Mouse (Mus musculus): ENCODE measurements around the gene Gmeb1. TPM values are rescaled to one million over a fixed set of nuclear protein-coding genes. Genes with fewer than 3 reads are reported as not detected.
A peak's percentile ranks its signal among the peaks of the same experiment; 100 is the strongest.
"Not testable (repeated sequence)": the region's sequence is repeated elsewhere in the genome, so short reads cannot be mapped to it uniquely, and the experiment has no call there.

Gene Gmeb1
- 10 to 100 TPM; 18.9 to 24.7 (median 20.2) TPM for total RNA-seq (2022)

- DNase-seq (ENCODE audit: low spot score in 2 of 2), result peak; percentile 56 to 67
These were observed at the start of gene Gmeb1 for GRCm38 (mm10) chr4:132261514-132262357. Gmeb1 (minus strand) TSS chr4:132261602.

- no peak for DNase-seq (ENCODE audit: low spot score in 2 of 2)
These were observed 48.6 kb upstream of the Gmeb1 start for GRCm38 (mm10) chr4:132309849-132310472.

GRCm38 (mm10) chr4:132309140-132309848 lies 47.9 kb upstream of the Gmeb1 start:
- DNase-seq (ENCODE audit: low spot score in 2 of 2), result no peak

- peak; percentile 88 to 91 for DNase-seq (ENCODE audit: low spot score in 2 of 2)
These were observed 47.2 kb upstream of the Gmeb1 start for GRCm38 (mm10) chr4:132308437-132309139.

GRCm38 (mm10) chr4:132306004-132306403 lies 44.6 kb upstream of the Gmeb1 start:
- no peak for DNase-seq (ENCODE audit: low spot score in 2 of 2)

- DNase-seq (ENCODE audit: low spot score in 2 of 2), result no peak
These were observed 43.9 kb upstream of the Gmeb1 start for GRCm38 (mm10) chr4:132305276-132305675.

- not testable (repeated sequence) for DNase-seq (ENCODE audit: low spot score in 2 of 2)
These were observed 42.1 kb upstream of the Gmeb1 start for GRCm38 (mm10) chr4:132303484-132303883.

- DNase-seq (ENCODE audit: low spot score in 2 of 2), result peak; percentile 54 to 62
These were observed 41.6 kb upstream of the Gmeb1 start, which contains the start of gene Rab42 for GRCm38 (mm10) chr4:132302939-132303479. Rab42 (minus strand) TSS chr4:132303385.

- DNase-seq (ENCODE audit: low spot score in 2 of 2), result no peak
These were observed 40.9 kb upstream of the Gmeb1 start for GRCm38 (mm10) chr4:132301965-132302938.

- no peak for DNase-seq (ENCODE audit: low spot score in 2 of 2)
These were observed 40.1 kb upstream of the Gmeb1 start for GRCm38 (mm10) chr4:132301486-132301885.

- DNase-seq (ENCODE audit: low spot score in 2 of 2), result no peak
These were observed 38.4 kb upstream of the Gmeb1 start for GRCm38 (mm10) chr4:132299849-132300248.

GRCm38 (mm10) chr4:132295696-132296390 lies 34.4 kb upstream of the Gmeb1 start:
- DNase-seq (ENCODE audit: low spot score in 2 of 2), result no peak

- no peak for DNase-seq (ENCODE audit: low spot score in 2 of 2)
These were observed 32.4 kb upstream of the Gmeb1 start for GRCm38 (mm10) chr4:132293682-132294240.

- DNase-seq (ENCODE audit: low spot score in 2 of 2), result no peak
These were observed 31.6 kb upstream of the Gmeb1 start for GRCm38 (mm10) chr4:132292988-132293387.

GRCm38 (mm10) chr4:132291624-132292335 lies 30.4 kb upstream of the Gmeb1 start:
- DNase-seq (ENCODE audit: low spot score in 2 of 2), result no peak

GRCm38 (mm10) chr4:132291056-132291455 lies 29.7 kb upstream of the Gmeb1 start:
- no peak for DNase-seq (ENCODE audit: low spot score in 2 of 2)

GRCm38 (mm10) chr4:132288840-132289239 lies 27.4 kb upstream of the Gmeb1 start:
- not testable (repeated sequence) for DNase-seq (ENCODE audit: low spot score in 2 of 2)

- DNase-seq (ENCODE audit: low spot score in 2 of 2), result no peak
These were observed 14.5 kb upstream of the Gmeb1 start for GRCm38 (mm10) chr4:132275949-132276348.
